Mouse (Mus musculus) neural tube, embryonic 10.5 days (tissue): Measurements from ENCODE around the gene Phldb1.
A peak's percentile ranks its signal among the peaks of the same experiment; 100 is the strongest.

Source experiments
- DNase-seq: peaks from one replicate; pipeline ENCODE4 v3.0.0-alpha.2; 2017; ENCODE audit warnings: low spot score; ENCODE audit errors: extremely low spot score

Phldb1 gene

GRCm38 (mm10) chr9:44726431-44727146 is 8.4 kb downstream of the Phldb1 start:
- DNase-seq: no peak

DNA sequence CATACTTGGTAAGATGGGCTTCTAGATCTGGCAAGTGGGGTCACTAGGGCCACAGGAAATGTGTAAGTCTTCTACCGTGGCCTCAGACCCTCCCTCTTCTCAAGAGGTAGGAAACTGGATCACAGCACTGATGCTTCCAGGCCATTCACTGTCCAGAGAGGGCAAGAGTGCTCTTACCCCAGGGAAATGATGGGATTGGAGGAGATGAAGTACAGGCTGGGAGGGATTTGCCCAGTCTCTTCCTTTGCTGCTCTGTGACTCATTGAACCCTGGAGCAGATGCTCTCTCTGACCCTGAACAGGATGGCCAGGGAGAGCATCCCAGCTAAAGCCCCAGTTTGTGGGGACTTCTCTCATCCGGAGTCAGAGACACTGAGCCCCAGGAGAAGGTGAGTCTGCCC is 10.3 kb downstream of the Phldb1 start:
- DNase-seq: no peak

GRCm38 (mm10) chr9:44724223-44724622 is 10.8 kb downstream of the Phldb1 start:
- no peak for DNase-seq

DNA sequence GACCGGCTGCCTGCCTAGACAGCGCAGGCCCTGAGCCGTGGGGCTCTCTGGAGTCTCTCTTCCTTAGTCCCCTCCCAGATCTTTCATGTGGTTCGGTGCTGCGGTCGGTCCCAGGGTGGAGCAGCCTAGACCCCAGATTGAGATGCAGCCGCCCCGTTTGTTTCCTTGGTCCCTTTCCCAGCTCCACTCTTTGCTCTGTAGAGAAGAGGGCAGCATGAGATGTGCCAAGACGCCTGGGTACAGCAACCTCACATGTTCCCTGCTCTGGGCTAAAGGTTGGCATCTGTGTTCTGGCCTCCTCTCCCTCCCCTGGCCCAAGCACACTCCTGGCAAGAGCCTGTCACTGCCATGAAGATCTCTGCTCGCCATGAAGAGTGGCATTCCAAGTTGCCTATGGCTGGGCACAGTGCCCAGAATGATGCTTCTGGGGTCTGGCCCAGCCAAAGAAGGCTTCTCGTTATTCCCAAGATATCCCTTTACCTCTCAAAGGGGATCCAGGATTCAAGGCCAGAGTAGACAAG is 11.4 kb downstream of the Phldb1 start:
- no peak for DNase-seq

DNA sequence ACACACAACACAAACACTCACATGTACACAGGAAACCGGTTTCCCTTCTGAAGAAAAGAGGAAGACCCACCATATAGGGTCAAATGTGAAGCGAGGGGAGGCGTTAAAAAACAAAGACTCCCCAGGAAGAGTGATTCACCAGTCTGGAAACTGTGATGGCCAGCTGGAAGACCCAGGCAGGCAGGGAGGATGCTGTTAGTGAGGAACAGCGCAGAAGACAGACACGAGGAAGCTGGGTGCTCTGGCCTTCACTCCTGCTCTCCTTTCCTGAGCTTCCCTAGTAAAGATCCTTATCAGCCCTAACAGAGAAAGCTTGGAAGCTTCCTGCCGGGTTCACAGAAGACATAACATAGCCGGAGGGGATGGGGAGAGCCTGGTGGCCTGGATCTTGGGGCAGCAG is 12.0 kb downstream of the Phldb1 start:
- DNase-seq: no peak

DNA sequence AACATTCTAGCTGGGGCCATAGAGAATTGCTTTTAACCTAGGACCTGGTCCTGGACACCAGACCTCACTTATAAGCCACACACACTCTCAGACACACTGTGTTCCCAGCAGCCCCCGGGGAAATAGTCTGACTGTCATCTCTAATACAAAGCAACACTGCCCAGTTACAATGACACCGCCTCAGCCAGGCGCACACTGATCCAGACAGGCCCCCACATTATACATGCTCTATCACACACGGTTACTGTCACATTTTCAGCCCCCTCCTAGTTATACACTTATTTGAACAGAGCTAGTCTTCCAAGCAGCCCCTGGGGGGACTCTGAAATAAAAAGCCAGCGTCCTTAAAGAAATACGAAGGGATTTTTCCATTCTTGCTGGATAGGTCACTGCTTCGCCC is 12.4 kb downstream of the Phldb1 start:
- DNase-seq: no peak

- no peak for DNase-seq
Measured at GRCm38 (mm10) chr9:44721877-44722186, 13.2 kb downstream of the Phldb1 start.

DNA sequence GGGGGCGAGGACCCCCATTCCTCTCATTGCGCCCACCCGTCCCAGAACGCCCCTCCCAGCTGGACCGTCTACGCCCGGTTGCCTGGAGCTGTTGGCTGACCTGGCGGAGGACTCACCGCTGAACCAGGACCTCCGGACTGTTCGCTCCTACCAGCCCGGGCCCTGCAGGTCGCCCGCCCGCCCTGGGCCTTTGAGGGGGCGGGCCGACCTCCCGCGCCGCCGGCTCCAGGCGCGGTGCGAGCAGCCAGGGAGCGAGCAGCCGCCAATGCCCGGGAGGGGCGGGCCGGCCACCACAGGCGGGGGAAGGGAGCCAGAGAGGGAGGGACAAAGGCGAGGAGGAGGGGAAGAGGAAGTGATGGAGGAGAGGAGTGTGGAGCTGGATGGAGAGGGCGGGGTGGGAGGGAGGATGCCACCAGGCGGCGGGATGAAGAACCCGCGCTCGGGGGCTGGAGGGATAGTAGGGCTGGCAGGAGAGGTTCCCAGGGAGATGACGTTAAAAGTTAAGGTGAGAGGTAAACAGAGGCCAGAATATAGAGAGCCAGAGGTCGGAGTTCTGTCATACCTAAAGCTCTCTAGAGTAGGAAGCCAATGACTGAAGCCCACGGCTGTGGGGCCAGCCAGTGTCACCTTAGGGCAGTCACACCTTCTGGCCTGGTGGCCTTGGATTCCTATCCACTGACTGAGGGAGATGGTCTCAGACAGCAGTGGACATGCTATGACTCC is 13.7 kb downstream of the Phldb1 start:
- peak; percentile 85 for DNase-seq

DNA sequence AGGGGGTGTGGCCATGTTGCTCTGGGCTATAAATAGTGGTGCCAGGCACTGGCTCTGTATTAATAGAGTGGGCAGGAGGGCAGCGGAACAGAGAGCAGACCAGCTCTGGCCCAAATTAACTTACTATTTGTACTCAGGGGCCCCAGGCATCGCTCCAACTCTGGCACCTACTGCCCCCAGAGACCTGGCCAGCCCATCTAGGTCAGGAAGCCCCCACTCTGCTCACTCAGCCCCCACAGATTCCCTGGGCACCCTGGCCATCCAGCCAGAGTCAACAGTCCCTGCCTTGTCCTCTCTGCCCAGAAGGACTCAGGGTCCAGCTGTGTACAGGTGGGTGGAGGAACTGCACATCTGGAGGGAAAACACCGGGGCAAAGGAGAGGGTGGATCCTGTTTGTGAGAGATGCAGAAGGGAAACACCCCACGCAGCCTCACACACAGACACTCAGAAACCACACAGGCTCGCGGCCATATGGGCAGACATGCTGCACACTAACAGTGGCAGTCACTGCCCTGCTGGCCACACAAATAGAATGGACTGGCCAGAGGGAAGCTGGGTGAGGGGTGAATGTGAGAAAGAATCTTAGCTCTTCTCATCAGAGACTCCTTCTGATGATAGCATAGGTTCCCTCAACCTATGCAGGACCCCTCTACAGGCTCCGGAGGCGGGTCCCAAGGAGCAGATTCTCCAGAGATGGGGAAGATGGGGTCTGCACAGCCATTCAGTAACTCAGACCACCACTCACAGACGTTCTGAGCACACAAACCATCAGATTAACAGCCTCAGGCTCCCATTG is 14.4 kb downstream of the Phldb1 start:
- no peak for DNase-seq

- DNase-seq: no peak
Measured at GRCm38 (mm10) chr9:44719632-44720357, 15.2 kb downstream of the Phldb1 start.

DNA sequence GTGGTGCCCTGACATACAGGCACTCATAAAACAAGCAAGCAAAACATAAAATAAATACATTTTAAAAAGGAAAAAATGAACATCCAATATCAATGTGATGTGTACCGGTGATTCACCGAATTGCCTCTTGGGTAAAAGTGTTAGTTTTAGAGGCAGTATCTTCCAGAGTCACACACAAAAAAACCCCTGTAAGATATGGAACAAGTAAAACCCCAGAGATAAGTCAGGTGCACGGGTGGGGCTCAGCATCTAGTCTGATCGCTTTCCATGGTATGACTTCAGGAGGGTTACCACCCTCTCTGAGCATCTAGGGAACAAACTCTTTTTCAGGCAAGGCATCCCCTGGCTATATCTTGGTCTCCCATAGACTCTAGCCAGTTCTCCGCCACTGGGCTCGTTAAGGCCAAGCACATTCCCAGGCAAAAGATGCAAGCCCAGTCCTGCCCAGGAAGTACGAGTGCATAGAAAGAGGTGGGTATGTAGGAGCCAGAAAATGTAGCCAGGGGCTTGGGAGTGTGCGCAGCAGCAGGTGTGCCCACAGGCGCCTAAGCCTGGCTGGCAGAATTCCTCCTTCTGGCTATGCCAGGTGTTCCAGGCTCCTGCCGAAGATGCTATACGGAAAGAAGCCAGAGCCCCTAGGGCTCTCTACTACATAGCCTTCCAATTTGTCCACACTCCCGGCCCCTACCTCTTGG is 15.9 kb downstream of the Phldb1 start:
- DNase-seq: no peak

- DNase-seq: no peak
Measured at GRCm38 (mm10) chr9:44717822-44718242, 17.2 kb downstream of the Phldb1 start.

DNA sequence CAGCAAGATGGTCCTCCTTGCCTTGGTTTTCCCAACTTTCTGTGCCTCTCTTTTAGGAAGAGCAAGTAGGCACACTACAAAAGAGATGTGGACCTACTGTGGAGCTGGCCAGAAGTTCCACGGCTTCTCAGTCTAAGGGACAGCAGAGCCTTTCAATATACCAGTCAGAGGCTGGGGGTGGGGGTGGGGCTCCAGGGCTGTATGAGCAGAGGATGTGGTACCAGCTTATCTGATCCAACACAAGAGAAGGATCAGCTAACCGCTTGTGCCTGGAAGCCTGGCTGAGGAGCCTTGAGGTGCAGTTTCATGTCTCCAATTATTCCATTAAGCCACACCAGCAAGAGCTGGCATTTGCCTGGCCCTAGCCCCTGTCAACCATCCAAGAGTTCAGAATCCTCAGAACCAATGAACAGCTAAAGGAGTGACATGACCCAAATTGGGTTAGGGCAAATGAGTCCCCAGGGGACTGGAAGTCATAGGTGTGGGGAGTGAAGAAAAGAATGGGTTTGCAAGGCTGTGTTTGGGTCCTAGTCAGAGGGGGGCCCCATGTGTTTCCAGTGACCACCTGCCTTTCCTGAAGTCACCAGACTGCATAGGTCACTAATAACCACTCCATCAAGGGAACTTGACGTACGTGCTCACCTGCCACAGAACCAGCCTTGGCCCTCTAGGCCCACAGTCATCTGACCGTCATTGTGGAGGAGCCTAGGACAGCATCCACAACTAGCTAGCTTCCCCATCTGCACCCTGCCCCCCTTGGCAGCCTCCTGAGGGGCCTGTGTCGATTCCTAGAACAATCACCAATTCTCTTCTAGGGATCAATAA is 17.8 kb downstream of the Phldb1 start:
- no peak for DNase-seq

GRCm38 (mm10) chr9:44715705-44716362 is 19.2 kb downstream of the Phldb1 start:
- DNase-seq: no peak

DNA sequence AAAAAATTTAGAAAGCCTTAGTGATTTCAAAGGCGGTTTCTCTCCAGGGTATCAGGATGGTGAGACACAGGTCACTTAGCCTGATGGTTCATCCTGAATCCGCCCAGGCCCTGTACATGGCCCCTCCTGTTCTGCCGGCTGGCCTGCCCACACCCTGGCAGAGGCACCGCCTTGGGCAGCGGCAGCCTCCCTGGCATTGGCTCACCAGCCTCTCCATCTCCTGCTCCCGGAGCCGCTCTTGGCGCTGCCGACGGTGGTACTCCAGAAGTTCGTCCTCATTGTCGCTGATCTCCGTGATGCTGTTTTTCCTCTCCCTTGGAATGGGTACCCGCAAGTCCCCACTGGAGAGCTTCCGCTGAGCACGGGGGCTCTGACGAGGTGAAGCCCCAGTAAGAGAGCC is 19.9 kb downstream of the Phldb1 start:
- no peak for DNase-seq

DNA sequence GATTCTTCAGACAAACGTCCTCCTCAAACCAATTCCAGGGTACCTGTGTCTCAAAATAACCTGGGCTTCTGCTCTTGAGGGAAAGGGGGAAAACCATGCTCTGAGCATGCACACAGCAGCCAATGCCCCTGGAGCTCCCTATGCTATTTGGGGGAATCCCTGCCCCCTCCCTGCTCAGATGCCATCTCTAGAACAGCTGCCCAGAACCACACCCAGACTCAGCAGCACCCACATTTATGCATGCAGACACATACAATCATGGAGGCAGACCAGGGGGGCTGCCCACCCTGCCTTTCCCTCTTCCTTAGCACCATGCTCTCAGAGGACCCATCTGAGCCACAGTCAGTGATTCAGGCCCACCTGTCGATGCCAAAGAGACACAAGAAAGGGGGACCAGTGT is 21.4 kb downstream of the Phldb1 start:
- no peak for DNase-seq

DNA sequence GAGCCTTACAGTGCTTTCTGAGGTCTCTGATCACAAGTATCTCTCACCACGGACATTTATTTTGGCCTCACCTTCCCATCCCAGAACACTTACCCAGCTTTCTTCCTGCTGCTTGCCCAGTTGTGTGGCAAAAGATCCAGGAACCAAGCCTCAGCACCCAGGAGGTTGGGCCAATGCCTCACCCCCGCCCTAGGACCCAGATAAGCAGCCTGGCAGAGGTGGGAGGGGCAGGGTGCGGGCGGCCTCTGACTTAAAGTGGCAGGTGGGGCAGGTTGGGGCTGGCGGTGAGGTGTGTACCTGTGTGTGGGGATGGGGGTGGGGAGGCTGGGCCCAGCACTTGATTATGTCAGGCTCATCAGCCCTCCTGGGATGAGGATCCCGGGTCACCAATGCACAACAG is 21.9 kb downstream of the Phldb1 start:
- no peak for DNase-seq

DNA sequence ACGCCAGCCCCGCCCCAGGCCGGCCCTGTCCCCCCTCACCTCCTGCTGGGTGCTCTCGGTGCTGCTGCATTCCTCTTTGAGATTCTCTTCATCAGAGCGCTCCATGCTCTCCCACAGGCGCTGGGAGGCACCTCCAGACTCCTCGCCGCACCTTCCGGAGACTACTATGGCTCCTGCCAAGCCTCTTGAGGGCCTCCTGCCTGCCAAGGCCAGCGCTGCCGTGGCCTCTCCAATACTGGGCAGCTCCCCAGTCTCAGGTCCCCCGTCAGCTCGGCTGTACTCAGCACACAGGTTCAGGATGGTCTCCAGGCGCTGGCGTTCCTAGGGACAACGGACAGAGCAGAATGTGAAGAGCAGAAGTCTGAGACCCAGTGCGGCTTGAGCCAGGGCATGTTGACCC is 23.4 kb downstream of the Phldb1 start:
- no peak for DNase-seq

GRCm38 (mm10) chr9:44710213-44710612 is 24.8 kb downstream of the Phldb1 start:
- DNase-seq: no peak
